Mouse (Mus musculus) cerebellum, adult 2 months (tissue): Measurements from ENCODE around the gene Fgfr2.

Experiments used
- CTCF ChIP-seq: fragments of 200-500 bp; IDR thresholded peaks from 2 replicates; pipeline ENCODE4 v1.5.1; 2011; ENCODE audit warnings: low read depth, mild to moderate bottlenecking, control low read depth, low read length, moderate library complexity, borderline replicate concordance; ENCODE audit not compliant: insufficient read depth
- POLR2A ChIP-seq: fragments of 200-500 bp; IDR thresholded peaks from 2 replicates; pipeline ENCODE4 v1.6.1; 2011; ENCODE audit warnings: low read length, control low read depth, borderline replicate concordance; ENCODE audit not compliant: insufficient read depth

DNA sequence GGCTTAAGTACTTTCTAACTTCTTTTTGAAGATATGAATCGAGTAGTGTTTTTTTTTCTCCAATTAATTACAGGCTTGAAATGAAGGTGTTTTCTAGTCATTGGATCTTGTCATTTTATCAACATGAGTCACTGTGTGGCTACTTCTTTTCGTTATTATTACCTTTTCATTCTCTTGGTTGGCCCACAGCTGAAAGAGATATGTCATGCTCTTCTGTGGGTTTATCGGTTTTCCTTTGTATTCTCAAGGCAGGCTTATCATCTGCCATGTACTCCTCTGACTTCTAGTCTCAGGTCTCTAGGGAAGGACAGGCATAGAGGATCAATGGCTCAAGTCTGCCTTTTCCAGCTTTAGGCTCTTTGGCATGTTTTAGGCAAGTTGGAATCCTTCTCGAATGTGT is 712.2 kb downstream of the Fgfr2 start:
- no peak for TF ChIP-seq POLR2A
- TF ChIP-seq CTCF: no peak
